Mouse (Mus musculus) heart, adult 9 months (tissue): ENCODE data around the gene Klrb1c.
"Not testable (repeated sequence)": the region's sequence is repeated elsewhere in the genome, so short reads cannot be mapped to it uniquely, and the experiment has no call there.

Experiments
- DNase-seq, 2 experiments: peaks; one replicate each; pipeline ENCODE4 v3.0.0; 2022; ENCODE audit warnings: low spot score in 2 of 2

Klrb1c gene

DNA sequence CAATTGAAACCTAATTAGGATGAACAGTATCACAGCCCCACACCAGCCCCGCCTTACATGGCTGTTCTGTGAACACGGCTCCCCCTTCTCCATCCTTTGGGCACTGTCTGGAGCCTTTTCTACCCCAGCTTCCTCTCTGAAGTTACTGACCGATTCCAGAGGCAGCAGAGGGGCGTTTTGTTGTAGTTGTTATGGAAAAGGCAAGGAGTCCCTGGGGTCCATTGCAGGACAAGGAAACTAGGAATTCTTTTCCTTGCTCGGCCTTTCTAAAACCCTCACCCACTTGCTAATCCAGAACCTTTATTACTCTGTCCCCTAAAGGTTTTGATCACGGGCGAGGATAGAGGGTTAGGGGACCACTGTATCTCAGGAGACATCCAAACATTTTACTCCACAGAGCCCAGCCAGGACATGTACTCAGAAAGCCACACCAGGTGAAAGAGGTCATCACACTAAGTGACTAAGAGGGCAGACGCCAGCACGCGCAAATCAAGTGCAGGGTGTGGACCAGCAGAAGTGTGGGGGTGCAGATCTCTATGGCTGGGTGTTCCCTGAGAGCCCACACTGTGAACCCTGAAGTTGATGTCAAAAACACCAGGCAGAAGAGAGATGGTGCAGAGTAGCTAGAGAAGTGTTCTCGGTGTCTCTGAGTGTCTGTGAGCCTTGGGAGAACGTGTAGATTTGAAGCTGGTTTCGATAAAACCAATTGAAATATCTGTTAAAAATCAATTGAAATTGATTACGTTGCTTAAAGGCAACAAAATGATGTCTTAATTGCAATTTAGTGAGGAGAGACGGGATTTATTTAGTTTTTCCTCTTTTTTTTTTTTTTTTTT is 9.1 kb upstream of the Klrb1c start:
- peak in 1 of 2 experiments; percentile 14 for DNase-seq

GRCm38 (mm10) chr6:128797185-128797905 is 8.3 kb upstream of the Klrb1c start:
- DNase-seq: no peak

- DNase-seq: no peak
These were observed 7.4 kb upstream of the Klrb1c start for GRCm38 (mm10) chr6:128796321-128796955.

GRCm38 (mm10) chr6:128793734-128794133 is 4.7 kb upstream of the Klrb1c start:
- DNase-seq: no peak

DNA sequence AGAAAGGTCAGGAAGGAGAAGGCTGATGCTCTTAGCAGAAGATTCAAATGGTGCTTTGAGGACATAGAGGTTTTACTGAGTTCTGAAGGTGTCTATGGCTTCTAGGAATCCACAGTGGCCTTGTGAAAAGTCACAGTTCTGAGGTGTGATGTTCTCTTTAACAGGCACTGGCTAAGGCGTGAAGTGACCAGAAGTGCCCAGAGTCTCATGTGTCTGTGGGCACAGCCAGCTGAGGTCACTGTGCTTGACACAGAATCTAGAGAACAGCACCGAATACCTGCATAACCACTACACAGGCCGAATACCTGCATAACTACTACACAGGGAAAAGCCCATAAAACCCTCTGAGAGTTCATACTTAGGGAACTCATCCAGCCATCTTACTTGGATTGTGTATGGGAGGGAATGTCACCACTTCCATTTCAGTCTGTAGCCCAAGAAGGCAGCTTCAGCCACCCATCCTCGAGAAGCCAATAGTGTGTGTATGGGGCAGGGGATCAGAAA is 1.5 kb upstream of the Klrb1c start:
- not testable (repeated sequence) for DNase-seq

- DNase-seq: no peak
These were observed 498 bp downstream of the Klrb1c start for GRCm38 (mm10) chr6:128788517-128788916.

DNA sequence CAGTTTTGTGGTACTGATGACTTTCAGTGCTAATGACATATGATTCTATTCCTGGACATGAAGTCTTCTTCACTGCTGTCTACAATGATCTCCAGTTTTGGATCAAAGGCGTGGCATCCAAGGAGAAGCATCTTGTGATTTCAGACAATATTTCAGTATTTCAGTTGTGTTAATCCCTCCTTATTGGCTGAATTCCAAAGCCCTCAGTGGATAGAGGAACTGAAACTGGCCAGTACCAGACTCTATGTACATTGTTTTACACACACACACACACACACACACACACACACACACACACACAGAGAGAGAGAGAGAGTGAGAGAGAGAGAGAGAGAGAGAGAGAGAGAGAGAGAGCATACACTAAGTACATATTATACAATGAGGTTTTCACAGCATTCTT is 2.6 kb downstream of the Klrb1c start:
- DNase-seq: not testable (repeated sequence)

- no peak for DNase-seq
These were observed 19.3 kb downstream of the Klrb1c start for GRCm38 (mm10) chr6:128769481-128770253.

- no peak for DNase-seq
These were observed 21.0 kb downstream of the Klrb1c start for GRCm38 (mm10) chr6:128768047-128768446.

DNA sequence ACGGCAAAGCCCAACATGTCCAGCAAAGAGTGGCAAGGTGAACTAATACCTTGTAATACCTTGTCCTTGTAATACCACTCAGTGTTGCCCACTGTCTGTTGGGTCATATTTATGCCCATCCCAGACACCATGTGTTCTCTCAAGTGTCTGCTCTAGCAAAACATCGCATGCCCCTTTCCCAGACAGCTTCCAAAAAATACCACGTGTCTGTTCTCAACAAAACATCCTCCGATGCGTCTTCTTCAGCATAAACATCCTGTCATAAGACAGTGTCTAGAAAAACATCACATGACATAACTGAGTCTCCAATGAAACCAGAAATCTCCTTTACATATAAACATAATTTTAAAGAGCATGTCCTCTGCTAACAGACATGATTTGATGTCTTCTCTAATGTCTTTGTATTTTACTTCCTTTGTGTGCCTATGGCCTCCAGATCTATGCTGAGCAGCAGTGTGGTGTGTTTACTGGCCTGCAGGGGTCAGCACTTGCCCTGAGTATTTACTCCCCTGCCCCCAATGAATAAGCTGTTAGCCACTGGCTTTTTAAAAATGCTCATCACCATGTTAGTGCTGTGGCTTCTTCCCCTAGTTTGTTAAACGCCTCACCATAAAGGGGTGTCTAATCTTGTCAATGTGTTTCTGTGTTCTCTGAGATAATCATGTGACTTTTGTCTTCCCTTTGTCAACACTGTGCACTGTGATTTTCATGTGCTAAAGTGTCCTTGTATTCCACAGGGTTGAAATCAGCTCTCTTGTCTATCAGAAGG is 22.3 kb downstream of the Klrb1c start:
- DNase-seq: peak; percentile 34 to 40

- no peak for DNase-seq
These were observed 23.8 kb downstream of the Klrb1c start for GRCm38 (mm10) chr6:128765211-128765610.

GRCm38 (mm10) chr6:128764598-128764997 is 24.4 kb downstream of the Klrb1c start:
- no peak for DNase-seq

- peak; percentile 97 to 98 for DNase-seq
These were observed 25.1 kb downstream of the Klrb1c start for GRCm38 (mm10) chr6:128763736-128764523.

GRCm38 (mm10) chr6:128762892-128763670 is 25.9 kb downstream of the Klrb1c start:
- DNase-seq: not testable (repeated sequence)

DNA sequence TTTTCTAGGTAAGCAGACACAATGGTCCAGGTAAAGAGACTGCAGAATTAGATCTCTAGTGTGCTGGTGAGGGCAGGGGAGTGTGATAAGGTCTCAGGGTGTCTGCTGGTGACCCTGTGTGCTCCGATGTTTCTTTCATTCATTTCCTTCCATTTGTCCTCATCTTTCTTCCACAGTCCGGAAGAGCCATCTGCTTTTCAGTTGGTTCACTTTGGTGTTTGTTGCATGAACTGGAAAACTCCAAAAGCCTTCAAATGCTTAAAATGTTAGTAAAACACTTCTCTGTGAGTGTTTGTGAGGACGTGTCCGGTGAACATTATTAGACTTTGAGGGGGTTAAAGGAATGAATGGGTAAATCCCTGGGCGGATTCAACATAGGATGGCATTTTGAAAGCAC is 27.9 kb downstream of the Klrb1c start:
- no peak for DNase-seq

GRCm38 (mm10) chr6:128760416-128761143 is 28.4 kb downstream of the Klrb1c start:
- DNase-seq: peak; percentile 79 to 91

- peak; percentile 78 to 92 for DNase-seq
These were observed 29.0 kb downstream of the Klrb1c start for GRCm38 (mm10) chr6:128760016-128760415.

GRCm38 (mm10) chr6:128759221-128759950 is 29.6 kb downstream of the Klrb1c start:
- DNase-seq: no peak
